Mouse (Mus musculus) T-cell, adult 2 months (primary cell): ENCODE data around the gene Tnfaip6.
"Not testable (repeated sequence)": the region's sequence is repeated elsewhere in the genome, so short reads cannot be mapped to it uniquely, and the experiment has no call there.

ENCODE experiments used
- DNase-seq: peaks from one replicate; pipeline ENCODE4 v3.0.0; 2022; ENCODE audit warnings: low spot score

The Tnfaip6 gene

DNA sequence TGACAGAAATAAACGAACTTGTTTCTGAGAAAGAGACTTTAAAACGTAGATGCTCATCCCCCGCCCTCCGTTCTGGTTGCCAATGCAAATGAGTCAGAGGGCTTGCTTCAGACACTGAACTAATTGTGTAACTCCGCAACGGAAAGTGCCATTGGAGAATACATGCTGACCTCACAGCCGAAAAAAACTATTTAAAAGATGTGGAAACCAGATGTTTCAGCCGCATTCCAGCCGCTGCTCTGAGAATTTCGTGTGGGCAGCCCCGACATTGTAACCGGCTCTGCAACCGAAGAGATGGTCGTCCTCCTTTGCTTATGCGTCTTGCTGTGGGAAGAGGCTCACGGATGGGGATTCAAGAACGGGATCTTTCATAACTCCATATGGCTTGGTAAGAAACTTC lies at the start of gene Tnfaip6:
Tnfaip6 (plus strand) TSS at position 128 of the 400 bp plus-strand sequence.
- no peak for DNase-seq

DNA sequence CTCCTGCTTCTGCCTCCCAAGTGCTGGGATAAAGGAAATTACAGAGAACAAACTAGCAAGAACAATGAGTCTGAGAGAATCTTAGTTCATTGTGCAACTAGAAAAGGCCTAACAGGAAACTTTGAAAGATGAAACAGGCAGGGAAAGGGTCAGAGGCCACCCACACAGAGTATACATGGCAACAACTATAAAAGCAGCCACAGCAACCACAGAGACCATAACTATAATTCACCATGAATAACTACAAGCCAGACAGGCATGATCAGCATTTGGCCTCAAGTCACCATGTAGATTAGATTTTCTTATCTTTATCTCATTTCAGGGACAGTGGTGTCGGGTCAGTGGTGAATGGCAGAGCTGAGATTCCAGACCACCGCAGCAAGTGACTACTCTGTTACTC lies 48.2 kb upstream of the Tnfaip6 start:
- no peak for DNase-seq

DNA sequence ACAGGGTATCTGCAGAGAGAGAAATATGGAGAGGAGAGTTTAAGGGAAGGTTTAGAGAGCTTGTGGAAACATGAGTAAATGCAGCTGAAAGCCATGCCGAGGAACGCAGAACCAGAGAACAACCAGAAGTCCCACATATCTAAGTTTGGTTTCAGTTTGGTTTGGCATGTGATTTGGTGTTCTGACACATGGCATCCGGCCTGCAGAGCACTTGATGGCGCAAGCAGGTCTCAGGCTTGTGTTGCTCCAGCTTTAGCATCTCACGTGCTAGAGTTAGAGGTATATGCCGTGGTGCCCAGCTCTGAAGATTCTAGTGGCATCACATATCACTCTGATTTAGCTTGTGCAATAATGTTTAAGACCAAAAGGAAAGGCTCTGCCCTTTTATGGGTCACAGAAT lies 46.4 kb upstream of the Tnfaip6 start:
- DNase-seq, result no peak

DNA sequence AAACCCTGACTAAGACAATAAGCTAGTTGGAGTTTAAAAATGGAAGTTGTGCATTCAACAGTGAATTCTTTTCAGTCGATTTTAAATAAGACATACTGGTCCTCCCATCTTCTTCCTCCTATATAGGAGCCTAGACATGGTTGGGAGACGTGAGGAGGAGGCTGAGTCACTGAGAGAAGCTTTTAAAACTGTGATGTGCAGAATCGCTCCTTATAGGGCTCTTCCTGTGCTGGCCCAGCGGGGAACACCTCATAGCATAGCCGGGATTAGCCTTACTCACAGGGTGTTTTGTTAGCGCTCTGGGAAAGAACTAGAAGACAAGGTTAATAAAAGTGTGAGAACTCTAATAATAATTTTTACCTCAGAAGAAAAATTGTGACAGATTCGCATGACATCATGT lies 37.8 kb upstream of the Tnfaip6 start:
- DNase-seq, result no peak

DNA sequence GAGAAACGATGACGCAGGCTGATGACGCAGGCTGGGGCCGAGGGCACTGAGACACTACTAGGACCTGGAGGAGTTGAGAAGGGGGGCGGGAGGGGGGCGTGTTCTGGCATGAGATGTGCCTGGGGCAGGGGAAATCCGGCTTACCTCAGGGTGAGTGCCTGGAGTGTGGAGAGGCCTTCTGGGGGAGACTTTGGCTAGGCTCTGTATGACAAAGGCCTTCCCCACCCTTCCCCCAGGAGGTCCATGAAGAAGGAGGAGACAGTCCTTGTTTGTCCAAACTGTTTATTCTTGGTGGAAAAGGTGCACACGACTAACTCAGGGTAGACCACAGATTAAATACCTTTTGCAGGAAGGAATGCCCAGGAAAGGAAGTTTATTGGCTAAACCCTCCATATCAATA lies 36.3 kb upstream of the Tnfaip6 start:
- no peak for DNase-seq

DNA sequence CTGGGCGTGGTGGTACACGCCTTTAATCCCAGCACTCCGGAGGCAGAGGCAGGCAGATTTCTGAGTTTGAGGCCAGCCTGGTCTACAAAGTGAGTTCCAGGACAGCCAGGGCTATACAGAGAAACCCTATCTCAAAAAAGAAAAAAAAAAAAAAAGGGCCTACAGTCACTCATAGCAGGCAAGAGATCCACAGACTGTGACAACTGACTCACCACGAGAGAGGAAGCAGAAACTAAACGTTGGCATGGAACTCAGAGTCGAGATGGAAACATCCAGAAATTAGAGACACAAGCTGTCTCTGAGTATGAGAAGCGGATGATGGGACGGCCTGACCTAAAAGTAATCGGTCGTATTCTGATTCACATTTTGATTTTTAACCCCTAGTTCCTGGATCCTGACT lies 35.5 kb upstream of the Tnfaip6 start:
- not testable (repeated sequence) for DNase-seq

DNA sequence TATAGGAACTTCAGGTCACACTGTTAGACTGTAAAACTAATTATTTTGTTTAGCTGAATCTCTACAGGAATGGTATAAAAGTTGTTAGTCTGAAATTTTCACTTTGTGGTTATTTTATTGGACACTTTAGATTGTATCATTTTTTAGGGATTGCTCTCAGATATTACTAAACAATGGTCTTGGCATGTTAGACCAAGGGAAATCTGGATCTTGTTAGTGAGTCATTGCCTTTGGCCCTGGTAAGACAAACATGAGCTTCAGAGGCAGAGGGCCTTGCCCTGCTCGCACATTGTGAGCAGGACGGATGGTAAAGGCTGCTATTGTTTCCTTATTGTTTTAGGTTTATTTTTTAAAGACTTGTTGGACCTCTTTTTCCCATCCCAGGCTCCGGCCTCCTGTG lies 31.4 kb upstream of the Tnfaip6 start:
- DNase-seq, result no peak

DNA sequence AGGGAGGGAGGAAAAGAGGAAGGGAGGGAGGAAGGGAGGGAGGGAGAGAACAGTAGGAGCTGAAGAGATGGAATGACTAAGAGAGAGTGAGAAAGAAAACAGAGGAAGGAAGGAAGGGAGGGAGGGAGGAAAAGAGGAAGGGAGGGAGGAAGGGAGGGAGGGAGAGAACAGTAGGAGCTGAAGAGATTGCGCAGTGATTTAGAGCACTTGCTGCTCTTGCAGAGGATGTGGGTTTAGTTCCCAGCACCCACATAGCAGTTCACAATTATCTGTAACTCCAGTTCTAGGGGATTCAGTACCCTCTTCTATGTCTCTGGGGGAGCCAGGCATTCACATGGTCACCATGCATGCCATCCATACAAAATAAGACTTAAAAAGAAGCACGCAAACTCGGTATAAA lies 26.0 kb upstream of the Tnfaip6 start:
- DNase-seq, result not testable (repeated sequence)

DNA sequence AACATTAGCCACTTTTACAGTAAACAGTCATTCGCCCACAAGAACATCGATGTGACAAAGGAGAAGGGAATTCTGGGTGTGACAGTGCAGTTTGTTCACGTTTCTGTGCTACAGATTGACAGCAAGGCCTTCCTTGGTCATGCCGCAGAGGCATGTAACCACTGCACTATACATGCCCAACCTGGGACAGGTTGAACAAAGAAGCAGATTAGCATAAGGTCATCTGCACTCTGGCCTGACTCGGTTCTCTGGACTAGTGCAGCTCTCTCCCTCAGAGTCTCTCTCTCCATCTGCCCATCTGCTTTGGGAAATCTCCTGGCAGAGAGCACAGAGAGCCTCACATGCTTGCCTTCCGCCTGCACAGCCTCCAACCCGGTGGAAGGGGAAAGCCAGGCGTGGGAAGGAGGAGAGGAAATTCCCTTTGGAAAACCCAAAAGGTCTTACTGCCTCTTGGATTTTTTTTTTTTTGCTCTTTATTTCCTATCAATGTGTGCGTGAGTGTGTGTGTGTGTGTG lies 24.4 kb upstream of the Tnfaip6 start:
- no peak for DNase-seq

DNA sequence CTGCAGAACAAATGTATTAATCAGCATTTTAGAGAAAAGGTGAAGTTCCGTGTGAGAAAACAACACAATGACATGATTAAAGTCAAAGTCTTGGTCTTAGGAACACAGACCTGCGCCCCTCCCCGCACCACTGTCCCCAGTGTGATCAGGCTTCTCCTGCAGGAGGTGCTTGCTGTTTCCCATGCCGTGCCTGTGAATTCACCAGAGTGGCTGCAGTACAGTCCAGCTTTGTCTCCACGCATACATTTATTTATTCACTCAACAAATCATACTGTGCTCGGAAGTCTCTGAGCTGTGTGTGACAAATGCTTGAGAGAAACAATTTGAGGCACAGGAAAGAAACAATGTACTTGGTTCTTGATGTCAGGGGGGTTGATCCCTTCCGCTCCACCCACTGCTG lies 21.4 kb upstream of the Tnfaip6 start:
- DNase-seq, result no peak

DNA sequence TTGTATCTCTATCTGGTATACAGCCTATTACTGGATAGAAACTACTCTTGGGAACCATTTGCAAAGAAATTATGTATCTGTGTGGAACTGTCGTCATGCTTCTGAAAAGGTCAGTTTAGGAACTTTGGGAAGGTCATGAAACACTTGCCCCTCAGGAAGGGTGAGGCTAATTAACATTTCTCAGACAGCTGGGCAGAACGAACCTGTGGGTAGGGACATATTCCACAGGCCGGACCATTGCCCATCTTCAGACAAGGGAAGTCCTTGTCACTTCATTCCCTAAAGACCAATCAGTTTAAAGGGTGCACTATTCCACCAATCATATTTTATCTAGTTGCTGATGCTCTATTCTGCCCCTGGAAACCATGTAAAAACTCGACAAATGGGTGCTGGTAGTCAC lies 10.7 kb upstream of the Tnfaip6 start:
- no peak for DNase-seq

DNA sequence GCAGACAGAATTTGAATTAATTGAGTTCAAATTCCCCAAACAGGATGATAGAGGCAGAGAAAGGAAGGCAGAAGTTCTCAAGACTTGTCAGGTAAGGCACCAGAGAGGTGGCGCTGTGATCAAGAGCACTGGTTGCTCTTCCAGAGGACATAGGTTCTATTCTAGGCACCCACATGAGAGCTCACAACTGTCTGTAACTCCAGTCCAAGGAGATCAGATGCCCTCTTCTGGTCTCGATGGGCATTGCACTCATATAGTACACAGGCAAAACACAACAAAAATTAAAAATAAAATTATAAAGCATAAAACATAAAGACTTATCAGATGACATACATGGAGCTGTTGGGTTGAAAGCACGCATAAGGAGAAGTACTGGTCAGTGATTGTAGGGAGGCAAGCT lies 8.4 kb upstream of the Tnfaip6 start:
- no peak for DNase-seq

DNA sequence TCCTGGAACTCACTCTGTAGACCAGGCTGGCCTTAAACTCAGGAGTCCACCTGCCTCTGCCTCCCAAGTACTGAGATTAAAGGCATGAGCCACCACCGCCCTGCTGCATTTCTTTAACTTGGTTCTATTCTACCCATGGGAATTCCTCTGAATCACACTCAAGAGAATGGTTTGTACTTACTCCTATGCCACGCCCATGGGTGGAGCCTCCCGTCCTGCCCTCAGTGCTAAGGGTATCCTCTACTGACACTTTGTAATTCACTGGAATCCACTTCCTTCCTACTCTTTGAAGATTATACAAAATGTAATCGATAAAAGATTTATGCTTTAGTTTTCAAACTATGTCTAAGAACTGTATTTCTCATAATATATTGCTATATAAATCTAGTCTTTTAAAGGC lies 6.3 kb upstream of the Tnfaip6 start:
- DNase-seq, result no peak

DNA sequence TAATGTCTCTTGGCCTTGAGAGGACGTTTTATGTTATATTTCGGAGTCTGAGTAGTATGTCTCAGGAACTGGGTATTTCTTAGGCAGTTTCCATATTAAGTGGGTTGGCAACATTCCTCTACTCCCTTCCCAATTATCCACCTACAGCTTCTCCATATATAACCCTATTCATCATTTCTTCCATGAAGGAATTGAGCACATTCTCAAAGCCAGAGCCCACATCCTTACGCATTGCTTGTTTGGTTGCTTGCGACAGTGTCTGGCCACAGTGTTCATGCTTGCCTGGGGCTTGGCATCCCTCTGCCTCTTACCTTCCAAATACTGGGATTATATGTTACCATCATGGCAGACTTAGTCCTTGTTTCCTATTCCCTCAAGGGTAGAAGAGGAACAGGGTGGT lies 3.2 kb upstream of the Tnfaip6 start:
- DNase-seq, result no peak

DNA sequence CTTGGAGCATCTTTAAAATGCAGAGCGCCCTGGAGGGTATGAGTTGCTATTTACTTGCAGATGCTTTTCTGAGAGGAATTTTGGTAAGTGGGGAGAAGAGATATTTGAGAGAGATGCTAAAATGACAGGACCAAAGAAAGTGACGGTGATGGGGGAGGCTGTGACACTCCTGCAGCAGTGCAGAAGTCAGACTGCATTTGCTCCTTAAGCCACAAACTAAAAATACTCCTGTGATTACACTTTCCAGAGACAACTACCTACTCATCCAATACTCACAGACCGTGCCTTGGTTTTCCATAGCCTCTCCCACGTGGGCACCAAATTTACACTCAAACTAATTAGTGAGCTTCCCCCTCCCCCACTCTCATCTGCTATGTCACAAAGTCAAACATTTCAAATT lies 2.7 kb upstream of the Tnfaip6 start:
- no peak for DNase-seq

DNA sequence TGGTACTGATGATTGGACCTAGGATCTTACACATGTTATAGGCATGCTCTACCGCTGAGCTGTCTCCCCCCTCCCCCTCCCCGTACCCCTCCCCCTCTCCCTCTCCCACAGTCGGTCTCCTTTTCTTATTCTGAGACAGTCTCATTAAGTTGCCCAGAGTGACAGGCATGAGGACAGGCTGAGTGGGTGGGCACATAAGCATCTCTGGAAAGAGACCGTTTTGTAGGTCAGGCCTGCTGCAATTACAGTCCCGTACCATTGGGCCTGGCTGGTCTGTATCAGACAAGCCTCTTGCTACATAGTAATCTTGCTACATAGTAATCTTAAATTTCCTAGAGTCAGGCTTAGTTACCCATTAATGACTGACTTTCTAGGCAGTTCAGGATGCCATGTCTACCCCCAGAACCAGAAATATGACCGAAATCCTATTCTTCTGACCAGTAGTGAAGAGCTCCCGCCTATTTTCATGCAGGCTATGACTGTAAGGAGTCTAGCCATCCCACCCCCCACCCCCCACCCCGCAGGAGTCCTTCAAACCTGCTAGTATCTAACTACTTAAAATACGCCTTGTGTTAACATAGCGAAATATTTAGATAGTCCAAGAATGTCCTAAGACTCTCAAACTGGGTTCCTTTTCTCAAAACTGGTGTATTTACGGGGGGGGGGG lies 747 bp upstream of the Tnfaip6 start:
- no peak for DNase-seq

DNA sequence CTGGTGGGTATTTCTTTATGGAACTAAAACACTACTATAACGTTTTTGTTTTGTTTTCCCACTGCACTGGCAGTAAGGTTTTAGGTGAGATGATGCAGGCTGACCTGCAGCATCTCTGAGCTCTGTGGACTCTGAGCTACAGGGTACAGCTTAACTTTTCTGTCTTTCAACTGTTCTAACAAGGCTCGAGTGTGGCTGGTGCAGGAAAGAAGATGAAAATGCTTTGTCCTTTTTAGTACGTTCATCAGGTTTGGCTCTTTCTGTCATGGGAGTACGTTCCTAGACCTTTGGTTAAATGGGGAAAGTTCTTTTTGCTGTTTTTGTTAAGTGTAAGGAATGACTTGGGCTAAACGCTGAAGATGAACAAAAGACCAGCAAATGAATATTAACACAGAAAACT lies 749 bp downstream of the Tnfaip6 start:
- DNase-seq, result no peak

DNA sequence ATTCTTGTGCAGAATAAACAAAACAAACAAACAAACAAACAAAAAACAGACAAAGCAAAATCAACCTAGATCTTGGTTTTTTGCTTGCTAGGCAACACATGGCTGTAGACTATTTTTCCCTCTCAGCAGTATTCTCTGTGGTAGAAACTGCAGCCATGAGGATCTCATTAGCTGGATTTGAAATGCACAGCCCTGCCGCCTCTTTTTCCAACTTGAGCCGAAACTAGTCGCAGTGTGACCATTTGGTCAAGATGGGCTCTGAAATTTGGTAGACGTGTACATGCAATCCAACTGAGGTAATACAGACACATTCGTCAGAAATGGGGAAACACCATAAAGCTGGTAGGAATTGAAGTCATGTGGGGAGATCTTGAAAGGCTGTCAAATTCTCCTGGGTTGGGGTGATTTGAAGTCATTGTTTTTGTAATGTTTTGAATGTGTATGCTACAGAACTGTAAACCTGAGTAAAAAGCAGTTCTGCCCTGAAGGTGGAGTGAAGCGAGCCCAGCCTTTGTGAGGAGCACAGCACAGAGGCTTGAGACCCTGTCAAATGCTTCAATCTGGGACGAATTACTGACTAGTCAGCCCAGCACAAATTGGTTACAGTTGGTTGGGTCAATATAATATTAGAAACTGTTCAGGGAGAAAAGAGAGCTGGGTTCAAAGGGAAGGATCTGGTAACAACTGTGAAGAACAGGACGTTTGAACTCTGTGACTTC lies 1.4 kb downstream of the Tnfaip6 start:
- no peak for DNase-seq

DNA sequence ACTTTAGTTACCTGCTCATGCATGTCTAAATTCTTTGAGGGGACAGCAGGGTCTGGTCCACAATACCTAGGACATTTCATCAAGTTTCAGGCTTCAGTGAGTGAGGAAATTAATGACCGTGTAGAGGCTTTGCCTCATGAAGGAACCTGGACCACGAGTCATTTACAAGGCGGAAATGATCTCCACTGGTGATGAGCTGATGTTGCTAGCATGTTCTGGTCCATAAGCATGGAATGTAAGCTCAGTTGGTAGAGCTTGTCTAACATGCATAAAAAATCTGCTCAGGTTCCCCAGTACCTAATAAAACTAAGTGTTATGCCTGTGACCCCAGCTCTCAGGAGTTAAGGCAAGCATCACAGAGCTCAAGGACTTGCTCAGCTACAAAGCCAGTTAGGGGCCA lies 4.3 kb downstream of the Tnfaip6 start:
- DNase-seq, result no peak

DNA sequence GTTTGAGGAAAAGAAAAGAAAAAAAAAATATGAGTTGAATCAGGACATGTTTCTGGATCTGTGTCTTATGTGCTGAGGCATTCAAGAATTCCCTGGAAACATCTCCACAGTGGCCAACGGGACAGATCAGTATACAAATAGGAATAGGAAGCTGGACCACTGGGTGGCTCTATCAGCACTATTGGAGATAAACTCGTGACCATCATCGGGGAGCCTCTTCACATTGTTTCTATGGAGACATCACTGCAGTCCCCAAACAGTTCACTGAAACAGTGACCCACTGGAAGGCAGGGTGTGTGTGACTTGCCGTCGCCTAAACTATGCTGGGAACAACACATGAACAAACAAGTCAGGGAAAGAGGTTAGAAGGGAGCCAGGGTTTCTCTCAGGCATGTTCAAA lies 4.9 kb downstream of the Tnfaip6 start:
- no peak for DNase-seq

DNA sequence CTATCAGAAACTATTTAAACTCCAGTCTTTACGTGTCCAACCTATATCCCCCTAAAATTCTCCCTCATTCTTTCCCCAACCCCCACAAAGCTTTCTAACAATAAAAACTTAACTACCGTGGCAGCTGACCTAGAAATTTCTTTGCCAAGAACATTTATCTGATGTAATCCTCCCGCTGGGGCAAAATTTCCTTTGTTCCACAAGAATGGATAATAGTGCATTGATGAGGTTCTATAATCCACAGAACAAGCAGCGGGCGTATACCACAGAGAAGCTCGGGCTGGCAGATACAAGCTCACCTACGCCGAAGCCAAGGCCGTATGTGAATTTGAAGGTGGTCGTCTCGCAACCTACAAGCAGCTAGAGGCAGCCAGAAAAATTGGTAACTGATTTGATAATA lies 5.7 kb downstream of the Tnfaip6 start:
- DNase-seq, result no peak

DNA sequence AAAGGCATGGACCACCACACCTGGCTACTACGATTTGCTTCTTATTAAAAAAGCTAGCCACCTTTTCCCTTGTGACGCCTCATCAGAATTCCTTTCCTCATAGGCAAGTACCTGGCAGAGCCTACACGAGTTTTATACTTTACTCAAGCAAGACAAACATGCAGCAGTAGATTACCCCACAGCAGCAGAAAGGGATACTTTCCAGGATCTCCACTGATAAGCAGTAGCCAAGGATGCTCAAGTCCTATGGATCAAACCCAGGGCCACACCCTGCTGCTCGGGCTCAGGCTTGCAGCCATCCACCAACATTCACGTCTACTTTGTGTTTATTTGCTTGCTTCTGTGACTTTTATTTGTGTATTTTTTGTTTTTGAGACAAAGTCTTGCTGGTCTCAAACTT lies 8.2 kb downstream of the Tnfaip6 start:
- no peak for DNase-seq

DNA sequence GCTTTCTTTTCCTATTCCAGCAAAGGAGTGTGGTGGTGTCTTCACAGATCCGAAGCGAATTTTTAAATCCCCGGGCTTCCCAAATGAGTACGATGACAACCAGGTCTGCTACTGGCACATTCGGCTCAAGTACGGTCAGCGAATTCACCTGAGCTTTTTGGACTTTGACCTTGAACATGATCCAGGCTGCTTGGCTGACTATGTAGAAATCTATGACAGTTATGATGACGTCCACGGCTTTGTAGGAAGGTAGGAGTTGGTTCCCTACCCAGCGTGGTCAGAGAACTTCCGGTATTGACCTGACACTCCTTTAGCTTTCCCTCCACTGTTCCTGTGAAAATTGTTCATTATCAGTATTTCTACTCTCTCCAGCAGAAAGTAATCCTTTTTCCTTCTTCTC lies 13.0 kb downstream of the Tnfaip6 start:
- DNase-seq, result no peak

DNA sequence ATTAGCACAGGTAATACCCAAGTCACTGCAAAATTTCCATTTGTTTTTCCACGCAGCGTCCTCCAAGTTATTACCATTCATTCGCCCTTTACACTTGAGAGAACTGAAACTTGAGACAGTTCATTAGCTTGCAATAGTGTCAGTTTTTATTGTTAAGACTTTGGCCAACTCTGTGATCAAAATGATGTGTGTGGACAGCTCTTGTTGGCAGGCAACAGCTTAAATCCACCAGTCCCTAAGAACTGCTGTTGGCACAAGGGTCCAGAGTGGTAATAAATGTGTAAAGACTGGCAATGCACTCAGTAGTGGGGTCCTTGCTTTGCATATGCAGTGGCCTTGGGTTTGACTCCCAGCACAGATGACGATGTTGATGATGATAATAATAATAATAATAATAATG lies 14.5 kb downstream of the Tnfaip6 start:
- DNase-seq, result no peak
